Mouse (Mus musculus) G1E (cell line): ENCODE data around the gene E130308A19Rik.

Experiments
- CTCF ChIP-seq: IDR thresholded peaks from 2 replicates; pipeline ENCODE4 v1.5.1; 2012; ENCODE audit warnings: low read depth, low read length, inconsistent platforms, mixed read lengths
- GATA1 ChIP-seq: IDR thresholded peaks from 2 replicates; pipeline ENCODE4 v1.6.1; 2012; ENCODE audit warnings: borderline replicate concordance, low read length, inconsistent platforms, mixed read lengths
- POLR2AphosphoS5 ChIP-seq: IDR thresholded peaks from 2 replicates; pipeline ENCODE4 v1.6.1; 2012; ENCODE audit warnings: low read depth, low read length, inconsistent platforms; ENCODE audit not compliant: insufficient replicate concordance

DNA sequence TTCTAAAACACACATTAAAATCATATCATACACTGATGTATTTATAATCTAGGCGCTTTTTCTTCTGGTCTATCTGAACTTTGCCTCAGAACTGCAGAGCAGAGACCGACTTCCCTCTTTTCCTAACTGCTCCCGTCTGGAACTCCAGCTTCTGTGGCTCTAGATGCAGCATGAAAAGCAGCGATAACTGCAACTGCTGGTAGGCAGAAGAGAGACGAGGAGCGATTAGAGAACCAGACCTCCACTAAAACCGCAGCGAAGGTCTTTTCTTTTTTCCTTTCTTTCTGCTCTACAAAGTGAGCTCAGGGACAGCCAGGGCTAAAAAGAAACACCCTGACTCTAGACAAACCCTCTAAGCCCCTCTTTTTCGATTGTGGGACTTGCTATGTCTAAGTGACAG, 4.1 kb downstream of the E130308A19Rik start:
- no peak for TF ChIP-seq CTCF
- no peak for TF ChIP-seq GATA1
- no peak for TF ChIP-seq POLR2AphosphoS5
